Mouse (Mus musculus) lung, adult 2 months (tissue): ENCODE results near the gene Golga2.

Source experiments
- CTCF ChIP-seq: fragments of 200-500 bp; IDR thresholded peaks from 2 replicates; pipeline ENCODE4 v1.5.1; 2011; ENCODE audit warnings: mild to moderate bottlenecking, low read length, control low read depth; ENCODE audit not compliant: insufficient read depth
- POLR2A ChIP-seq: fragments of 200-500 bp; IDR thresholded peaks from 2 replicates; pipeline ENCODE4 v1.6.1; 2011; ENCODE audit warnings: low read depth, mild to moderate bottlenecking, control low read depth, low read length, borderline replicate concordance; ENCODE audit errors: extremely low read depth

- TF ChIP-seq CTCF = no peak
- TF ChIP-seq POLR2A = no peak
Measured at GRCm38 (mm10) chr2:32288371-32288931, 1.3 kb downstream of the Golga2 start.
